Mouse (Mus musculus): ENCODE results near the gene Rab3gap2.

Rab3gap2 gene

GRCm38 (mm10) chr1:185208766-185209165 lies 4.8 kb downstream of the Rab3gap2 start:
- CTCF ChIA-PET = interaction anchor here in 2 of 4 experiments (0.6 to 1.4 kb wide), 4 partner anchors 8 to 363 kb away, joined by 3 to 5 read pairs (median 4); no protein-coding TSS in a partner anchor
- POLR2A ChIA-PET = interaction anchor here in 3 of 4 experiments (0.5 to 4.3 kb wide), 18 partner anchors 8 to 1546 kb away, joined by 3 to 12 read pairs (median 3); partner anchors contain the start of genes 1700056E22Rik (in 1 of the 3) and Iars2 (in 1 of the 3)

DNA sequence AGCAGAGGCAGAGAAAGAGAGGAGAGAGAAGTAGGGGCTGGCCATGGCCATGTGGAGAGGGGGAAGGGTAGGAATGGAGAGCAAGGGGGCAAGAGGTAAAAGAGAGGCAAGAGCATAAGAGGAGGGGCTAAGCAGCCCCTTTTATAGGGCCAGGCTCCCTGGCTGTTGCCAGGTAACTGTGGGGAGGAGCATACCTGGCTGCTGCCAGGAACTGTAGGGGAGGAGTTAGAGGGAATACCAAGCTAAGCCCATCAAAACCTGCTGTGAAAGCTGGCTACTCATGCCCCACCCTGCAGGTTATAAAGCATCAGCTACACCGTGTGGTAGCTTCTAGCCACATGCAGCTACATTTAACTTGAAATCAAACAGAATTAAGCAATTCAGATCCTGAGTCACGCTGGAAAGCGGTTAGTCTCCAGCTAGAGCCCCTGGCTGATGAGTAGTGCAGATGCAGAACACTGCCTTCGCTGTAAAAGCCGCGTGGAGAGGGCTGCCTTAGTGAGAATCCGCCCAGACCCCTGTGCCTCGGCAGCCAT lies 5.8 kb downstream of the Rab3gap2 start:
- CTCF ChIA-PET = interaction anchor here in 3 of 4 experiments (0.6 to 1.4 kb wide), 8 partner anchors 9 to 387 kb away, joined by 3 to 5 read pairs (median 4); no protein-coding TSS in a partner anchor
- POLR2A ChIA-PET = interaction anchor here in 3 of 4 experiments (0.6 to 4.3 kb wide), 56 partner anchors 9 to 385 kb away, joined by 3 to 13 read pairs (median 3); partner anchors contain the start of genes Iars2 (in 2 of the 3), Bpnt1 (in 1 of the 3), Marc2 (in 1 of the 3) and Slc30a10 (in 1 of the 3)

DNA sequence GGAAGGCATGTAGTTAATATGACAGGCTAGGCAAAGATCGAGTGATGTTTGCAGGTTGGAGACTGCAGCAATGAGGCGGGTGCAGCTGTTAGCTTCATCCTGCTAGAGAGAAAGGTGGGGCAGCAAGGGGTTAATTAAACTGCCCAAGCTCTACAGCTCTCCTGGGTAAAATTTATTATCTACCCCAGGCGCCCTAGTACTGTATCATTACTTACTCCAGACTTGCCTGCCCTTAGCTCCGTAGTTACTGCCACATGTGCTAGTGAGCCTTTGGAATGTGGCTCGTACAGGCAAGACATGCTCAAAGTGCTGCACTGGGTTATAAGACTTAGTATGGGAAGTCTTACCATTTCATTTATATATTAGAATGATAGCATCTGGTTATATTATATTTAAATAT lies 12.4 kb downstream of the Rab3gap2 start:
- ChIA-PET POLR2A (interaction anchor here in 1 of 4 experiments (1.0 kb wide), 1 partner anchor 371 kb away, joined by 3 read pairs; no protein-coding TSS in a partner anchor), CTCF (interaction anchor here in 1 of 4 experiments (1.1 kb wide), 1 partner anchor 13 kb away, joined by 3 read pairs; the partner anchor contains the start of gene Rab3gap2)

- ChIA-PET CTCF (interaction anchor here in 1 of 4 experiments (1.1 kb wide), 1 partner anchor 13 kb away, joined by 3 read pairs; the partner anchor contains the start of gene Rab3gap2), POLR2A (interaction anchor here in 2 of 4 experiments (0.7 to 1.0 kb wide), 2 partner anchors 70 to 371 kb away, joined by 3 read pairs; no protein-coding TSS in a partner anchor)
Measured at GRCm38 (mm10) chr1:185216762-185217161, 12.8 kb downstream of the Rab3gap2 start.

DNA sequence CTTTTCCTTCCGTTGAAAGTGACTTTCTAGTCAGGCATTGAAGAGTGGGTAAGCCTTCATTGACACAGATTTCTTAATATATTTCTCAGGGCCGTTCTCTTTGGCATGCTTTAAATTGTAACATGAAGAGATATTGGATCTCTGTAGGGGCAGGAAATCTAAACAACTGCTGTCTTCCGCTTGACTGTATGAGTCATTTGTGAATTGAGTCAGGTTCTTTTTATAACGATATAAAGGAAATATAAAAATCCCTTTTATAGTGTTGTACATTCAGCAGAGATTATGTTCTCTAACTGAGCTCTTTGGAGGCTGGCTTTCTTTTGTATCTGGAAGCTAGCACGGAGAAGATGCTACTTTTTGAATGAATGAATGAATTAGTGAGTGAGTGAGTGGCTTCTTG lies 14.0 kb downstream of the Rab3gap2 start:
- POLR2A ChIA-PET = interaction anchor here in 1 of 4 experiments (1.0 kb wide), 1 partner anchor 8 kb away, joined by 3 read pairs; no protein-coding TSS in a partner anchor
- CTCF ChIA-PET = no interaction called here

DNA sequence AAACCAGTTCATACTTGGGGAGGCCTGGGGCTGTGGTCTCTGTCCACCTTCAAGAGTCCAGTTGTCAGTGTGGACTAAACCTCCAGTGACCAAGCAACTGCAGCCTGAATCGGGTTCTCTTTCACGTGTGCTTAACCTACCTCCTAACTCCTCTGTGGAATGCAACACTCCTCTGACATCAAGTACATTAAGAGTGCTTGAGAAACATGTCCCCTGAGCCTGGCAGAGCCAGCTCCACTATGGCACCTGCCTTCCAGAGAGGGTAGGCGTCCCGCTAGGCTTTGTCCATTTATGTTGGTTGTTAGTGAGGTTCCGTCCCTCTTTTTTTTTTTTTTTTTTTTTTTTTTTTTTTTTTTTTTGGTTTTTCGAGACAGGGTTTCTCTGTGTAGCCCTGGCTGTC lies 23.0 kb downstream of the Rab3gap2 start:
- ChIA-PET CTCF (interaction anchor here in 1 of 4 experiments (0.7 kb wide), 1 partner anchor 262 kb away, joined by 6 read pairs; no protein-coding TSS in a partner anchor), POLR2A (interaction anchor here in 1 of 4 experiments (1.3 kb wide), 1 partner anchor 15 kb away, joined by 12 read pairs; no protein-coding TSS in a partner anchor)

DNA sequence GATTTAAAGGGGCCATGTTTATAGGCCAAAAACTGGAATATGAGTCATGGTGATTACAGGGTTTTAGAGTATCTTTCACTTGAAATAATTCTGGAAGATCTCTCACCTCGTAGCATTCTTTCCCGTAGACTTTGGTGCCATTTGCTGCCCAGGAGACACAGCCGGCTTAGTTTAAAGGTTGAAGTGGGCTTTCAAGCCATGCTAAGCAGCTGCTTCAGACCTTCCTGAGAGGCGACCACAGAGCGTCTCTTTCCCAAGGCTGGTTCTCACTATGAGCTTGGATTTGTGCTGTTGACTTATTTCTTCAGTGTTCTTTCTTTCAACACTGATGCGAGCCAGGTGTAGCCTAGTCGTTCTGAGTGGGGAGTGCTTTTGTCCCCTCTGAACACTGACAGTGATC lies 23.8 kb downstream of the Rab3gap2 start:
- CTCF ChIA-PET = interaction anchor here in 1 of 4 experiments (0.7 kb wide), 1 partner anchor 263 kb away, joined by 6 read pairs; no protein-coding TSS in a partner anchor
- POLR2A ChIA-PET = interaction anchor here in 2 of 4 experiments (0.6 to 1.3 kb wide), 3 partner anchors 16 to 1515 kb away, joined by 3 to 12 read pairs (median 3); no protein-coding TSS in a partner anchor

DNA sequence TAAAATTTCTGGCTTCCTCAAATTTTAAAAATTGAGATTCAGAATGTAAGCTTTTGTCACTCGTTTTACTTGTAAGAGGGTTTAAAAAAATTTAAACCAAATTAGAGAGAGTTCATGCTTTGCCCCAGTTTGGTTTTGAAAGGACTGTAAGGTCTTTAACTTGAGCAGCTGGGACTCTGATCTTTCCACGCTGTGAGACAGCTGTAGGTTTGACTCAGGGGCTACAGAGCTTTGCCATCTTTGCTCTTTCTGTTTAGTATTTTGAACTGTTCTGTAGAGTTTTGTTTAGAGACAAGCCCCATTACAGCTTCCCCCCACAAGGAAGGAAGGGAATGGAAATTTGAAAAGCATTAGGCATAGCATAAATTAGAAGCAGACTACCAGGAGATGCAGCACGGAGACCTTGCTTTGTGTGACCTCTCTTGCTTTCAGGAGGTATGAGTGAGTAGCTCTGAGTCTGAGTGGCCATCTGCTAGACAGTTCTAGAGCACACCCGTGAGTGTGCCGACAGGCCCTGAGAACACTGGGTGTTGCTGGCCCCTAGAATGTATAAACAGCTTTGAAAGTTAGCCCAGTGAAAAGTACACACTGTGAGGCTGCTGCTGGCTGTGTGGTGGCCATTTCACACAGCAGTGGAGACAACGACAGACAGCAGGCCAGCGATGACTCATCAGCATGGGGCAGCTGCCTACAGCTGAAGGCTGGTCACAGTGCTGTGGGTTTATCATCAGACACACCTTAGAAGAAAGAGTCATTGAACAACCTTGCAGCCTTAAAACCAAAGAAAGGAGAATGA lies 25.7 kb downstream of the Rab3gap2 start:
- ChIA-PET CTCF (no interaction called here), POLR2A (interaction anchor here in 3 of 4 experiments (0.6 to 2.3 kb wide), 10 partner anchors 17 to 119 kb away, joined by 3 to 8 read pairs (median 5); partner anchors contain the start of gene Rab3gap2 (in 2 of the 3))

- CTCF ChIA-PET = interaction anchor here in 2 of 4 experiments (0.6 to 1.2 kb wide), 2 partner anchors 8 to 529 kb away, joined by 3 to 4 read pairs; no protein-coding TSS in a partner anchor
- POLR2A ChIA-PET = interaction anchor here in 1 of 4 experiments (1.6 to 2.4 kb wide), 2 partner anchors 12 to 26 kb away, joined by 7 to 12 read pairs; no protein-coding TSS in a partner anchor
Measured at GRCm38 (mm10) chr1:185235837-185236236, 31.9 kb downstream of the Rab3gap2 start.

DNA sequence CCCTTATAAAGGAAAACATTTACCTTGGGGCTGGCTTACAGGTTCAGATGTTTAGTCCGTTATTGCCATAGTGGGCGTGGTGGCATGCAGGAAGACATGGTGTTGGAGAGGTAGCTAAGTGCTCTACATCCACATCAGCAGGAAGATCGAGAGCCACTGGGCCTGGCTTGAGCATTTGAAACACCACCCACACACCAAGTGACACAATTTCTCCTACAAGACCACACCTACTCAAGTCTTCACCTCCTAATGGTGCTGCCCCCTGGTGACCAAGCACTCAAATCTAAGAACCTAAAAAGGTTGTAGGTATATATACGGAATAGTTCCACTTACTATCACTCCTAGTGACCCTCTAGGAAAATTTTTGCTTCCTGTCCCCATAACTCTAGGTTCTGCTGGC lies 32.6 kb downstream of the Rab3gap2 start:
- ChIA-PET POLR2A (interaction anchor here in 1 of 4 experiments (2.4 kb wide), 1 partner anchor 27 kb away, joined by 12 read pairs; no protein-coding TSS in a partner anchor), CTCF (no interaction called here)

GRCm38 (mm10) chr1:185243013-185243412 lies 39.1 kb downstream of the Rab3gap2 start:
- ChIA-PET CTCF (interaction anchor here in 2 of 4 experiments (1.0 to 1.7 kb wide), 2 partner anchors 10 to 19 kb away, joined by 3 to 4 read pairs; no protein-coding TSS in a partner anchor), POLR2A (interaction anchor here in 2 of 4 experiments (1.1 to 2.6 kb wide), 2 partner anchors 11 to 86 kb away, joined by 4 to 8 read pairs; partner anchors contain the start of gene Iars2 (in 1 of the 2))

- CTCF ChIA-PET = no interaction called here
- POLR2A ChIA-PET = interaction anchor here in 1 of 4 experiments (0.7 to 2.4 kb wide), 2 partner anchors 84 to 117 kb away, joined by 3 to 7 read pairs; partner anchors contain the start of gene Iars2
Measured at GRCm38 (mm10) chr1:185245456-185245855, 41.5 kb downstream of the Rab3gap2 start.

GRCm38 (mm10) chr1:185247429-185248085 lies 43.6 kb downstream of the Rab3gap2 start:
- POLR2A ChIA-PET = interaction anchor here in 3 of 4 experiments (0.6 to 2.4 kb wide), 16 partner anchors 9 to 1798 kb away, joined by 3 to 8 read pairs (median 4); partner anchors contain the start of genes Iars2 (in 1 of the 3) and Rab3gap2 (in 1 of the 3)
- CTCF ChIA-PET = interaction anchor here (0.5 to 1.4 kb wide), 8 partner anchors 15 to 1056 kb away, joined by 3 to 5 read pairs (median 4); no protein-coding TSS in a partner anchor

GRCm38 (mm10) chr1:185248728-185249127 lies 44.8 kb downstream of the Rab3gap2 start:
- POLR2A ChIA-PET = interaction anchor here in 1 of 4 experiments (1.3 to 1.9 kb wide), 2 partner anchors 19 to 39 kb away, joined by 5 to 8 read pairs; no protein-coding TSS in a partner anchor
- CTCF ChIA-PET = no interaction called here

GRCm38 (mm10) chr1:185252351-185252750 lies 48.4 kb downstream of the Rab3gap2 start:
- ChIA-PET POLR2A (interaction anchor here in 2 of 4 experiments (0.5 to 3.3 kb wide), 16 partner anchors 8 to 428 kb away, joined by 3 to 9 read pairs (median 3); partner anchors contain the start of genes Rab3gap2 (in 2 of the 2) and Iars2 (in 1 of the 2)), CTCF (interaction anchor here in 1 of 4 experiments (2.4 kb wide), 1 partner anchor 10 kb away, joined by 12 read pairs; no protein-coding TSS in a partner anchor)

- POLR2A ChIA-PET = interaction anchor here in 3 of 4 experiments (0.5 to 3.3 kb wide), 19 partner anchors 9 to 1955 kb away, joined by 3 to 9 read pairs (median 3); partner anchors contain the start of genes Iars2 (in 1 of the 3) and Rab3gap2 (in 1 of the 3)
- CTCF ChIA-PET = interaction anchor here in 3 of 4 experiments (0.6 to 2.4 kb wide), 5 partner anchors 9 to 461 kb away, joined by 3 to 12 read pairs (median 3); no protein-coding TSS in a partner anchor
Measured at GRCm38 (mm10) chr1:185253140-185253892, 49.4 kb downstream of the Rab3gap2 start.

Data from embryonic stem cell, embryonic (primary cell).